Mouse (Mus musculus): ENCODE results near the gene Ntn3.
A peak's percentile ranks its signal among the peaks of the same experiment; 100 is the strongest.

The Ntn3 gene

GRCm38 (mm10) chr17:24209043-24209915, at the start of gene Ntn3:
TSS of gene Ntn3 (minus strand) at chr17:24209531.
- DNase-seq: peak; percentile 38

GRCm38 (mm10) chr17:24258981-24259380, 49.6 kb upstream of the Ntn3 start:
- DNase-seq: no peak

GRCm38 (mm10) chr17:24252329-24252728, 43.0 kb upstream of the Ntn3 start:
- DNase-seq: no peak

GRCm38 (mm10) chr17:24251320-24252069, 42.2 kb upstream of the Ntn3 start, which contains the start of gene Ccnf:
TSS of gene Ccnf (minus strand) at chr17:24251484.
- peak; percentile 98 for DNase-seq

GRCm38 (mm10) chr17:24250988-24251319, 41.6 kb upstream of the Ntn3 start:
- DNase-seq: no peak

- no peak for DNase-seq
Measured at GRCm38 (mm10) chr17:24248641-24249040, 39.3 kb upstream of the Ntn3 start.

- DNase-seq: no peak
Measured at GRCm38 (mm10) chr17:24244061-24244460, 34.7 kb upstream of the Ntn3 start.

- DNase-seq: no peak
Measured at GRCm38 (mm10) chr17:24243311-24243969, 34.1 kb upstream of the Ntn3 start.

GRCm38 (mm10) chr17:24236921-24237320, 27.6 kb upstream of the Ntn3 start:
- DNase-seq: no peak

GRCm38 (mm10) chr17:24236479-24236878, 27.1 kb upstream of the Ntn3 start:
- no peak for DNase-seq

GRCm38 (mm10) chr17:24227941-24228340, 18.6 kb upstream of the Ntn3 start:
- DNase-seq: no peak

- no peak for DNase-seq
Measured at GRCm38 (mm10) chr17:24226721-24227120, 17.4 kb upstream of the Ntn3 start.

GRCm38 (mm10) chr17:24225851-24226250, 16.5 kb upstream of the Ntn3 start:
- DNase-seq: no peak

- DNase-seq: no peak
Measured at GRCm38 (mm10) chr17:24224741-24225140, 15.4 kb upstream of the Ntn3 start.

GRCm38 (mm10) chr17:24223513-24223912, 14.2 kb upstream of the Ntn3 start:
- no peak for DNase-seq

GRCm38 (mm10) chr17:24222653-24223052, 13.3 kb upstream of the Ntn3 start:
- DNase-seq: no peak

GRCm38 (mm10) chr17:24220435-24221411, 11.4 kb upstream of the Ntn3 start, which contains the start of gene Tedc2:
TSS of gene Tedc2 (minus strand) at chr17:24220851.
- peak; percentile 95 for DNase-seq

- DNase-seq: no peak
Measured at GRCm38 (mm10) chr17:24216836-24217235, 7.5 kb upstream of the Ntn3 start.

GRCm38 (mm10) chr17:24213186-24213585, 3.9 kb upstream of the Ntn3 start:
- DNase-seq: no peak

- no peak for DNase-seq
Measured at GRCm38 (mm10) chr17:24212441-24213018, 3.2 kb upstream of the Ntn3 start.

GRCm38 (mm10) chr17:24211631-24212440, 2.5 kb upstream of the Ntn3 start:
- DNase-seq: peak; percentile 92
